Mouse (Mus musculus) liver, embryonic 12.5 days (tissue): Measurements from ENCODE around the gene Mpg. TPM values are rescaled to one million over a fixed set of nuclear protein-coding genes. Genes with fewer than 3 reads are reported as not detected.
A peak's percentile ranks its signal among the peaks of the same experiment; 100 is the strongest.

ENCODE experiments used
- ATAC-seq: fragments of 200-750 bp; cut with Nextera tagmentation; 2 replicates; pipeline ENCODE4 v1.8.0; 2017; ENCODE audit warnings: moderate number of reproducible peaks, mild to moderate bottlenecking, moderate library complexity
- H3K27ac ChIP-seq: fragments of 300-500 bp; sonication (generic); 2 replicates; pipeline ENCODE4 v1.5.1; 2016; ENCODE audit warnings: mild to moderate bottlenecking
- H3K27me3 ChIP-seq: fragments of 300-500 bp; sonication (generic); replicated peaks from 2 replicates; pipeline ENCODE4 v1.6.1; 2016; ENCODE audit warnings: mild to moderate bottlenecking, moderate library complexity
- H3K36me3 ChIP-seq: fragments of 300-500 bp; sonication (generic); 2 replicates; pipeline ENCODE4 v1.6.1; 2016; ENCODE audit warnings: mild to moderate bottlenecking, moderate library complexity
- H3K4me1 ChIP-seq: fragments of 300-500 bp; sonication (generic); 2 replicates; pipeline ENCODE4 v1.6.1; 2016
- H3K4me2 ChIP-seq: fragments of 300-500 bp; sonication (generic); 2 replicates; pipeline ENCODE4 v1.6.1; 2016; ENCODE audit warnings: mild to moderate bottlenecking, moderate library complexity
- H3K4me3 ChIP-seq: fragments of 300-500 bp; sonication (generic); 2 replicates; pipeline ENCODE4 v1.5.1; 2016; ENCODE audit warnings: mild to moderate bottlenecking, moderate library complexity
- H3K9ac ChIP-seq: fragments of 300-500 bp; sonication (generic); 2 replicates; pipeline ENCODE4 v1.6.1; 2016; ENCODE audit warnings: mild to moderate bottlenecking, moderate library complexity
- H3K9me3 ChIP-seq: fragments of 300-500 bp; sonication (generic); replicated peaks from 2 replicates; pipeline ENCODE4 v1.6.1; 2016; ENCODE audit warnings: mild to moderate bottlenecking, moderate library complexity
- WGBS: fragments of 180-500 bp; shearing (Covaris S2); methylation state at CpG from one replicate; pipeline ENCODE4 v1.1.7; 2016; ENCODE audit not compliant: insufficient replicate concordance; 5-methylcytosine and 5-hydroxymethylcytosine counted together
- polyA plus RNA-seq: library from polyadenylated mRNA; unstranded; fragments of >200 nt; fragmentation: Nextera tagmentation; extraction: Ambion mirVana; gene quantifications from 2 replicates; pipeline ENCODE4 v1.2.1, GENCODE M21; 2016

Gene Mpg
- polyA plus RNA-seq = 25.7 and 27.2 TPM in 2 replicates

DNA sequence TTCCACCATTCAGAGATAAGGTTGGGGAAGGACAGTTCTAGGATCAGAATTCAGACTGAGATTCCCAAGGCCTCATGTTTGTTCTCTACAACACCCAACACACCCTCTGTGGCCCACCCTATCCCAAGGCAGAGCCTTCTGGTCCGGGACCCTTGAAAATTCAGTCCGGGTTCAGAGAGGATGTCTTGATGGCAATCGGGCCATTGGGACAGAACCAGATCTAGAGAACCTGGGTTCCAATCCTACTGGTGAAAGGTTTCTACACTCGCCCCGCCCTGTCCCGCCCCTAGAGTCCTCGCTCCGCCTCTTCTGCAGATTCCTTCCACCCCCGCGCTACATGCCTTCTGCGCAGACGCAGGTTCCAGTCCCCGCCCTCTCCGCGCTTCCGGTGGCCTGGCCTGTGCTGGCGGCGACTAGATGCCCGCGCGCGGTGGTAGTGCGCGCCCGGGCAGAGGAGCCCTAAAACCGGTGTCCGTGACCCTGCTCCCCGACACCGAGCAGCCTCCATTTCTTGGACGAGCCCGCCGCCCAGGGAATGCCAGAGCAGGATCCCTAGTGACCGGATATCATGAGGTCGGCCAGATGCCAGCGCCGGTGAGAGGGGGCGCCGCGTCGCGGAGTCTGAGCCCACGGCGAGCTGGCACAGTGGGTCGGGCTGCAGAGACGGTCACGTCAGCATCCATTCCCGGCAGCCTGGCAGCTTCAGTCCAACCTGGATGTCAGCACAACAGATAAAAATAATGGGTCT, at the start of gene Mpg:
Gene Mpg (plus strand): TSS at position 382 of the 748 bp plus-strand sequence.
- peak within 1 kb of the TSS; percentile 85 for H3K27ac ChIP-seq
- peak within 1 kb of the TSS; percentile 91 for H3K4me2 ChIP-seq
- H3K36me3 ChIP-seq = peaks cover 36% of the 10 kb centered on the region
- peak within 1 kb of the TSS; percentile 90 for H3K9ac ChIP-seq
- peak within 1 kb of the TSS; percentile 83 for H3K4me3 ChIP-seq
- 2% methylated on average over 47 of the region's 47 CpGs for WGBS
- peak; percentile 89 for ATAC-seq
- H3K27me3 ChIP-seq = peaks cover 41% of the 10 kb centered on the region
- H3K9me3 ChIP-seq = no peaks in the 10 kb centered on the region
- H3K4me1 ChIP-seq = peaks cover 58% of the 10 kb centered on the region

DNA sequence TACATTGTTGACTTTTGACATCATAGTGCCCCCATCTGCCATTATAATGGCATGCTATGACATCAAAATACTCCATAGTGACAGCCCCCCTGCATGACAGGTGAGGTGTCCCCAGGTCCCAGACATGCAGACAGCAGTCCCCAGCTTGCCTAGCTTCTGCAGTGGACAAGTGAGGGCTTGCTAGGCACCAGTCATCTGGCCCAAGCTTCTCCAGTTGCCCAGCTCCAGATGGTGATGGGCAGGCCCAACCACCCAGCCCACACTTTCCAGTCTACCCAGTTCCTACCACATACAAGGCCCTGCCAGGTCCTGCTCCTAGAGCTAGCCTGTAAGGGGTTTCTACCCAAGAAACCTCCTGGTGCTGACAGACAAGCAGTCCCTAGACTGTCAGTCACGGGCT, 47.8 kb upstream of the Mpg start:
- no peaks in the 10 kb centered on the region for H3K9me3 ChIP-seq
- H3K9ac ChIP-seq = no peak overlapping the region
- no peaks in the 10 kb centered on the region for H3K36me3 ChIP-seq
- H3K4me2 ChIP-seq = no peak overlapping the region
- no peak overlapping the region for H3K27ac ChIP-seq
- ATAC-seq = no peak
- WGBS = 61% methylated on average over 1 of the region's 1 CpGs
- H3K4me3 ChIP-seq = no peak overlapping the region
- H3K4me1 ChIP-seq = no peaks in the 10 kb centered on the region
- peaks cover 11% of the 10 kb centered on the region; the same call in 1 of the 2 replicates for H3K27me3 ChIP-seq

DNA sequence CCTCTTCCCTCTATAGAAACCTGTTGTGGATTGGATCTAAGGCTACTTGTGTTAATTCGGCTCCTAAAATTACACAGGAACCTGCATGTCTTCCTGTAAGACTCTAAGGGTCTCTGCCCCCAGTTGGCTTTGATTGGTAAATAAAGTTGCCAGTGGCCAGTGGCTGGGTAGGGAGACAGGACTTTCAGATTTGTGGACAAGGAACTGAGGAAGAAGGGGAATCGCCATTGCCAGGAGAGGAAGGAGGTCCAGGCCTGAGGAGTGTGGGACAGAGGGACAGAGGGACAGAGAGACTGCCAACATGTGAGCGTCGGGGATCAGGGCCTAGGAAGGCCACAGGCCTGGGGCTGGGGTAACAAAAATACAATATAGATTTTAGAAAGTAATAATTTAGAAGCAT, 45.1 kb upstream of the Mpg start:
- Histone ChIP-seq H3K4me3 (no peak overlapping the region), H3K4me2 (no peak overlapping the region), H3K27ac (no peak overlapping the region), H3K27me3 (peaks cover 16% of the 10 kb centered on the region; the same call in 1 of the 2 replicates), H3K36me3 (no peaks in the 10 kb centered on the region), H3K9ac (no peak overlapping the region), H3K9me3 (no peaks in the 10 kb centered on the region), H3K4me1 (no peaks in the 10 kb centered on the region)
- ATAC-seq = no peak
- 74% methylated on average over 4 of the region's 4 CpGs for WGBS

DNA sequence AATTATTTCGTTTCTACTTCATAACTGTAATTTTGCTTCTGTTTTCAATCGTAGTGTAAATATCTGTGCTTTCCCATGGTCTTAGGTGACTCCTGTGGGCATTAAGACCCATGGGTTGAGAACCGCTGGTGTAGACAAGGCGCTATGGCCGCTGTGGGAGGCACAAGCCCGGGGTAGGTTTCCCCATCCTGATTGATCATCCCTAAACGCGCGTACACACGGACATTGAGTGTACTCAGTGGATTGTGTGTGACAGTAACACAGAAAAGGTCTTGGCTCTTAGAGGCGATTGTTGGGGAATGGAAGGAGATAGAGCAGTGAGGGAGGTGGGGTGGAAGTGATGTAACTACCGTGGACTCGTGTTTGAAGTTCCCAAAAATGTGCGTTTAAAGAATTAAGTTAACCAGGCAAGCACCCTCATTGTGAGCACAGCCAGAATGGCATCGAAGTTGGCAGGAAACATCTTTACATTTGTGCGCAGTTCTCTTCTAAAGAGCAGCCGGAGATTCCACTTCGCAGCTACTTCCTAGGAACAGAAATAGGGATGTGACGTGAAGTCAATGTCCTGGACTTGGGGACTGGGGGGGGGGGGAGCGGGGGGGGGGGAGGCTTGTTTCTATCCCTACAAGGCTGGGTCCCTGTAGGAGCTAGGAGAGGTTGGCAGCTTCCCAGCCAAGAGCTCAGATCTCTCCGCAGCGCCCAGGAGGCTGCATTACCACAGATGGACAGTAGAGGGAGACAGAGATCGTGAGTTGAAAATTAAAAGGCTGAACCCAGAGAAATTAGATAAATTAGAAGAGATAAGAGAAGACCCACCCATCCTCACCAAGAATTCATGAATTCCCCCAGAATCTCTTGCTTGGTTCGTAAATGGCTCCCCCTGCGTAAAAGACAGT, 44.1 kb upstream of the Mpg start:
- H3K4me2 ChIP-seq = no peak overlapping the region
- H3K4me3 ChIP-seq = no peak overlapping the region
- no peak overlapping the region for H3K27ac ChIP-seq
- peaks cover 16% of the 10 kb centered on the region; the same call in 1 of the 2 replicates for H3K27me3 ChIP-seq
- no peak for ATAC-seq
- no peaks in the 10 kb centered on the region for H3K4me1 ChIP-seq
- no peak overlapping the region for H3K9ac ChIP-seq
- 41% methylated on average over 25 of the region's 25 CpGs for WGBS
- no peaks in the 10 kb centered on the region for H3K9me3 ChIP-seq
- no peaks in the 10 kb centered on the region for H3K36me3 ChIP-seq

DNA sequence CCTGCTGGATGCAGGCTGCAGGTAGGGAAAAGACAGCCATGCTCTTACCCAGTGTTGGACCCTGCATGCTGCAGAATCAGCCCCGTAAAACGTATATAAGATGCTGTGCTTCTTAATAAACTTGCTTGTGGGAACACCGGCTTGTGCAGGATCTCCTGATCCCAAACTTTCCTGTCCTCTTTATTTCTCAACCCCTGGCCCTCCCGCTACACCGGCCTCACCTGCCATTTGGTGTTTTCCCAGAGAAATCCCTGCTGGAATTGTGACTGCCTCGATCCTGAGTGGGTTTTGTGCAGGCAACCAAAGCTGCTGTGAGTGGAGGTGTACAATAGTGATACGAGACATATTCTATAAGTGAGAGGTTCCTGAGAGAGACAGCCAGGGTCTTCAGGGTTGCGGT, 41.8 kb upstream of the Mpg start:
- Histone ChIP-seq H3K9me3 (no peaks in the 10 kb centered on the region), H3K4me1 (no peaks in the 10 kb centered on the region), H3K27me3 (0 out of 2 replicates have a peak, but pooled peaks cover 11% of the 10 kb centered on the region), H3K36me3 (no peaks in the 10 kb centered on the region), H3K9ac (no peak overlapping the region), H3K4me2 (no peak overlapping the region), H3K4me3 (no peak overlapping the region), H3K27ac (no peak overlapping the region)
- no peak for ATAC-seq
- WGBS = 76% methylated on average over 8 of the region's 8 CpGs

DNA sequence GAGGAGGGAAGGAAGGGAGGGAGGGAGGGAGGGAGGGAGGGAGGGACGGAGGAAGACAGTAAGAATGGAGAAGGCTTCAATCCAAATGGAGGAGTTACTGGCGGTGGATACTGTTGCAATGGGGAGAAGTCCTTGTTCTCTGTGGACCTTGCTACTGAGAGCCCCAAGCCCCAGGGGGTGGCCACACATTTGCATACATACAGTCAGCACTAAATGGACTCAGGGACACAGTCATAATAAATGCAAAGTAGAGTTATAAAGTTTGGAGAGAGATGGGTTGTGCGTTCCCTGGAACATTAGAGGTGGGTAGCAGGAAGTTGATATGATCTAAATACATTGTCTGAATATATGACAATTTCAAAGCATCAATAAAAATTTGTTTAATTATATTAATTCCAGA, 40.3 kb upstream of the Mpg start:
- Histone ChIP-seq H3K27me3 (0 out of 2 replicates have a peak, but pooled peaks cover 16% of the 10 kb centered on the region), H3K4me2 (no peak overlapping the region), H3K4me1 (no peaks in the 10 kb centered on the region), H3K4me3 (no peak overlapping the region), H3K36me3 (no peaks in the 10 kb centered on the region), H3K27ac (no peak overlapping the region), H3K9me3 (no peaks in the 10 kb centered on the region), H3K9ac (no peak overlapping the region)
- ATAC-seq = no peak
- WGBS = 73% methylated on average over 3 of the region's 3 CpGs

DNA sequence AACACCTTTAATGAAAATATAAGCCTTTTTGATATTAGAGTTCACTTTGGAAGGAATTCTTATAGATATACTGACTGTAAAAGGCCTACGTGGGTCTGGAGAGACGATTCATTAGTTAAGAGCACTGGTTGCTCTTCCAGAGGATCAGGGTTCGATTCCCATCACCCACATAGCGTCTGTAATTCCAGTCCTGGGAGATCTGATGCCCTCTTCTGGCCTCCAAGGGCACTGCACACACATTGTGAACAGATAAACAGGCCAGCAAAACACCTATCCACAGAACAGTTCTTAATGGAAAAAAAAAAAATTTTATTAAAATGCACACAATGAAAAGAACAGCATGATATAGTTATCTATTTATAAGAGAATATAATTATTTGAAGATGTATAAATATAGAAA, 39.0 kb upstream of the Mpg start:
- Histone ChIP-seq H3K27ac (no peak overlapping the region), H3K9ac (no peak overlapping the region), H3K4me1 (no peaks in the 10 kb centered on the region), H3K4me2 (no peak overlapping the region), H3K4me3 (no peak overlapping the region), H3K9me3 (no peaks in the 10 kb centered on the region), H3K27me3 (0 out of 2 replicates have a peak, but pooled peaks cover 11% of the 10 kb centered on the region), H3K36me3 (no peaks in the 10 kb centered on the region)
- no peak for ATAC-seq
- WGBS = 68% methylated on average over 4 of the region's 4 CpGs

DNA sequence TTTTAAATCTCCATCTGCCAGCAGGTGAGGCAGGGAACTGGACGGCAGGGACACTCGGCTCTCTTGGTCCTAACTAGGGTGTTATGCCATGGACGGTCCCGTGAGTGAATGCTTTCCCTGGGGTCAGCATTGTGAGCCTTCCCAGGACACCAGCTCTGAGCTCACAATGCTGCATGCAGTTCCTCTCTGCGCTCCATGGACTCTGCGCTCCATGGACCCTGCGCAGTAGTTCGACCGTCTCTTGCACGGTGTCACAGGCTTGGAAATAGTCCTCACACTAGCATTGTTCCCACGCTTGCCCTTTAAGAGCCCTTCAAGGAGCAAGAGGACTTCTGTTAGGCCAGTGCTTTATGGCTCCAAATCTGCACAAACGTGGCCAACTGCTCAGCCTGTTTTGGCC, 37.4 kb upstream of the Mpg start:
- Histone ChIP-seq H3K36me3 (no peaks in the 10 kb centered on the region), H3K9ac (no peak overlapping the region), H3K4me2 (no peak overlapping the region), H3K27me3 (0 out of 2 replicates have a peak, but pooled peaks cover 11% of the 10 kb centered on the region), H3K4me1 (no peaks in the 10 kb centered on the region), H3K4me3 (no peak overlapping the region), H3K27ac (no peak overlapping the region), H3K9me3 (no peaks in the 10 kb centered on the region)
- no peak for ATAC-seq
- WGBS = 77% methylated on average over 12 of the region's 12 CpGs

DNA sequence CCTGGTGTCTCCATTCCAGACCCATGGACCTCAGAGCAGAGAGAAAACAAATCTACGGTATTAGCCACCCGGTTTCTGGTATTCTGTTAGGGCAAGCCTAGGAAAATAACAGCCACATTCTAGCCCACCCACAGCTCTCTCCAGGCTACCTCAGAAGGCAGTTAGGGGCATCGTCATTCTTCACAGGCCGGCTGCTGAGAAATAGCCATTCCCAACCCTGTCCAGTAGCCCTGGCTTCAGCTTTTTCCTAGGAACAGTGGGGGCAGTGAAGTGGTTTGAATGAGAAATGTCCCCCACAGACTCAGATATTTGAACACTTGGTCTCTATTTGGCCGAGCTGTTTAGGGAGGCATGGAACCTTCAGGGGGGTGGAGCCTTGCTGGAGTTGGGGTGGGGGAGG, 36.9 kb upstream of the Mpg start:
- Histone ChIP-seq H3K4me1 (no peaks in the 10 kb centered on the region), H3K4me2 (no peak overlapping the region), H3K27me3 (0 out of 2 replicates have a peak, but pooled peaks cover 11% of the 10 kb centered on the region), H3K9ac (no peak overlapping the region), H3K9me3 (no peaks in the 10 kb centered on the region), H3K27ac (no peak overlapping the region), H3K36me3 (no peaks in the 10 kb centered on the region), H3K4me3 (no peak overlapping the region)
- 80% methylated on average over 5 of the region's 5 CpGs for WGBS
- no peak for ATAC-seq

DNA sequence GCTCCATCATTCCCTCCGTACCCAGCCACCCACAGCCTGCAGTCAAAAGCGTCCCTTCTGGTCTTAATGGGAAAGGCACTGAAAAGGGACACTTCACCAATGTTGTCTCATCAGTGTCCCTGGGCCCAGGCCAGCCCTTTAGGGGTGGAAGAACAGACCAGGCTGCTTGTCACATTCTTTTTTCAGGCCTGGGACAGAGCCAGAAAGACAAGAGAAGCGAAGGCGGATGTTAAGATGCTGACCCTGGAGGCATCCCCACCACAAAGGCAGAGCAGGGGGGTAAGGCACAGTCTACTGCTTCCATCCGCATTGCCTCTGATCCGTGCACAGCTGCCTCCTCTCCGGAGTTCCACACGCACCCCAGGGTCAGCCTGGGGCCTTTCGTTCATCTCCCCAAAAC, 36.2 kb upstream of the Mpg start:
- Histone ChIP-seq H3K4me2 (no peak overlapping the region), H3K4me3 (no peak overlapping the region), H3K9ac (no peak overlapping the region), H3K36me3 (no peaks in the 10 kb centered on the region), H3K4me1 (0 out of 2 replicates have a peak, but pooled peaks cover 1% of the 10 kb centered on the region), H3K27ac (no peak overlapping the region), H3K9me3 (no peaks in the 10 kb centered on the region), H3K27me3 (0 out of 2 replicates have a peak, but pooled peaks cover 6% of the 10 kb centered on the region)
- 79% methylated on average over 9 of the region's 9 CpGs for WGBS
- no peak for ATAC-seq

DNA sequence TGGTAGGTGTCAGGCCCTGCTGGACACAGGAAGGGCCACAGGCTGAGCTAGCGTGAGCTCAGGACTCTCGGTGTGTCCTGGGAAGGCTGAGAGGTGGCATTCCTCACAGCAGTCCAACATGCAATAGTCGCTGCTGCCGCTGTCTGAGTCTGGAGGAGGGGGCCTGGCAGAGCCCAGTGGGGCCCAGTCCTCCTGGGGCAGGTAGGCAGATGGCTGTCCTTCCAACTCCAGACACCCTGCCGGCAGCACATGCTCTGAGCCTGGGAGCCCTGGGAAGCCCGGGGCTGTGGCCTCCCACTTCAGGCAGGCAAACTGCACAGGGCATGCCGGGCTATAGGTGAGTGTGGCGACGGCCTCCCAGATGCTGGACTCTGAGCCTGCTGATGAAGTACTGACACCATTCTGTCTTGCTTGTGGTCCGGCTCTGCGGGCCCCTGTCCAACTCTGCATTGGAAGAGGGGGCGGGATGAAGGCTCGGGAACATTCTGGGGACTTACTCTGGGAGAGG, 35.6 kb upstream of the Mpg start:
- WGBS = 81% methylated on average over 13 of the region's 13 CpGs
- H3K4me2 ChIP-seq = no peak overlapping the region
- no peak overlapping the region for H3K4me3 ChIP-seq
- H3K27me3 ChIP-seq = 0 out of 2 replicates have a peak, but pooled peaks cover 6% of the 10 kb centered on the region
- no peak overlapping the region for H3K27ac ChIP-seq
- no peaks in the 10 kb centered on the region for H3K36me3 ChIP-seq
- ATAC-seq = no peak
- no peaks in the 10 kb centered on the region for H3K9me3 ChIP-seq
- peaks cover 7% of the 10 kb centered on the region for H3K4me1 ChIP-seq
- H3K9ac ChIP-seq = no peak overlapping the region

DNA sequence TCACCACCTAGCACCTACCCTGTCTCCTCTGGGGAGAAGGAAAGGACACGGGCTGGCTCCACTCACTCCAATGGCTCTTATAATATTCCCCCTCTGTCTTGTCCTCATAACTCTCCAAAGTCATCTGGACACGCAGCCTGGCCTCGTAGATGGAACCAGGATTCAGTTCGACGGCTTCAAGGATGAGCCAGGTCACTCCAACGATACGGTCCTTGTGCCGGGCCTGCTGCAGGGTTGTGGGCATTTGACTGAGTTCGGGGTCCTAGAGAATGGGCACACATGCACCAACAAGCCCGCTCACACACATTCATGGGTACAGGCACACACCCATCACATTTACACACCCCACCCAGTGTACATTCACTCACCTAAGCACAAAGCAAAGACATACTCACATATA, 33.1 kb upstream of the Mpg start:
- Histone ChIP-seq H3K9me3 (no peaks in the 10 kb centered on the region), H3K4me3 (no peak overlapping the region), H3K27ac (no peak overlapping the region), H3K9ac (no peak overlapping the region), H3K4me2 (no peak overlapping the region), H3K36me3 (no peaks in the 10 kb centered on the region), H3K27me3 (0 out of 2 replicates have a peak, but pooled peaks cover 6% of the 10 kb centered on the region), H3K4me1 (peaks cover 32% of the 10 kb centered on the region)
- WGBS = 77% methylated on average over 10 of the region's 10 CpGs
- no peak for ATAC-seq
